Mouse (Mus musculus): ENCODE results near the gene Zscan12. TPM values are rescaled to one million over a fixed set of nuclear protein-coding genes. Genes with fewer than 3 reads are reported as not detected.

Gene Zscan12
- polyA plus RNA-seq, 1 experiment from 2014 or later: 16.4 TPM

Small RNA genes lying within 50 kb of the gene (microRNA-seq; reads per million reads assigned to microRNA genes)
- not detected for gene Mir6942

Other genes with a start within 250 kb of the Zscan12 start
- gene Olfr263, start 233.2 kb upstream of the Zscan12 start, polyA plus RNA-seq (2016; fragmentation: Nextera tagmentation; extraction: Ambion mirVana): not detected in 2 replicates
- not detected in 2 replicates for gene Olfr1368, start 217.0 kb upstream of the Zscan12 start, polyA plus RNA-seq (2016; fragmentation: Nextera tagmentation; extraction: Ambion mirVana)
- gene Trim27, start 183.4 kb upstream of the Zscan12 start, polyA plus RNA-seq (2016; fragmentation: Nextera tagmentation; extraction: Ambion mirVana): 180 TPM in 2 replicates
- gene Gpx5, start 70.1 kb upstream of the Zscan12 start, polyA plus RNA-seq (2016; fragmentation: Nextera tagmentation; extraction: Ambion mirVana): not detected in 2 replicates
- gene Gpx6, start 50.7 kb upstream of the Zscan12 start, polyA plus RNA-seq (2016; fragmentation: Nextera tagmentation; extraction: Ambion mirVana): 0.60 and 0.73 TPM in 2 replicates
- gene Olfr1367, start 15.9 kb upstream of the Zscan12 start, polyA plus RNA-seq (2016; fragmentation: Nextera tagmentation; extraction: Ambion mirVana): not detected in 2 replicates
- 103 and 105 TPM in 2 replicates for gene Zkscan3, start 39.9 kb downstream of the Zscan12 start, polyA plus RNA-seq (2016; fragmentation: Nextera tagmentation; extraction: Ambion mirVana)
- gene Pgbd1, start 78.2 kb downstream of the Zscan12 start, polyA plus RNA-seq (2016; fragmentation: Nextera tagmentation; extraction: Ambion mirVana): 5.0 TPM in 2 replicates
- 31.8 and 36.0 TPM in 2 replicates for gene Zscan26, start 90.9 kb downstream of the Zscan12 start, polyA plus RNA-seq (2016; fragmentation: Nextera tagmentation; extraction: Ambion mirVana)
- gene Nkapl, start 105.7 kb downstream of the Zscan12 start, polyA plus RNA-seq (2016; fragmentation: Nextera tagmentation; extraction: Ambion mirVana): 2.1 TPM in 2 replicates
- 3.6 and 4.1 TPM in 2 replicates for gene Zkscan4, start 116.1 kb downstream of the Zscan12 start, polyA plus RNA-seq (2016; fragmentation: Nextera tagmentation; extraction: Ambion mirVana)
- gene Gm10065, start 116.6 kb downstream of the Zscan12 start, polyA plus RNA-seq (2016; fragmentation: Nextera tagmentation; extraction: Ambion mirVana): not detected in 2 replicates
- 0.42 and 0.48 TPM in 2 replicates for gene AK157302, start 132.4 kb downstream of the Zscan12 start, polyA plus RNA-seq (2016; fragmentation: Nextera tagmentation; extraction: Ambion mirVana)
- gene Gm11273, start 138.6 kb downstream of the Zscan12 start, polyA plus RNA-seq (2016; fragmentation: Nextera tagmentation; extraction: Ambion mirVana): 4.7 and 4.8 TPM in 2 replicates
- 8.4 and 8.7 TPM in 2 replicates for gene Zkscan8, start 168.3 kb downstream of the Zscan12 start, polyA plus RNA-seq (2016; fragmentation: Nextera tagmentation; extraction: Ambion mirVana)
- gene Olfr1366, start 180.0 kb downstream of the Zscan12 start, polyA plus RNA-seq (2016; fragmentation: Nextera tagmentation; extraction: Ambion mirVana): 0.12 and 0.18 TPM in 2 replicates
- 0.05 TPM in 1 of 2 replicates, not detected in the other for gene Olfr1535, start 197.1 kb downstream of the Zscan12 start, polyA plus RNA-seq (2016; fragmentation: Nextera tagmentation; extraction: Ambion mirVana)
- not detected in 2 replicates for gene Olfr1364, start 218.9 kb downstream of the Zscan12 start, polyA plus RNA-seq (2016; fragmentation: Nextera tagmentation; extraction: Ambion mirVana)

Data from limb, embryonic 12.5 days (tissue).